Mouse (Mus musculus) cerebellum, adult 8-10 months (tissue): ENCODE measurements around the gene Gm13057.
"Not testable (repeated sequence)": the region's sequence is repeated elsewhere in the genome, so short reads cannot be mapped to it uniquely, and the experiment has no call there.

Experiments
- DNase-seq: peaks from one replicate; pipeline ENCODE4 v3.0.0; 2022

Gm13057 gene

GRCm38 (mm10) chr4:143551400-143551799 is at the start of gene Gm13057, which contains the start of gene BC080695:
TSS of gene Gm13057 (plus strand) at chr4:143551709.
TSS of gene BC080695 (plus strand) at chr4:143551700.
- not testable (repeated sequence) for DNase-seq

GRCm38 (mm10) chr4:143511043-143511442 is 40.5 kb upstream of the Gm13057 start, which contains the start of gene Gm13043:
TSS of gene Gm13043 (plus strand) at chr4:143511343.
- DNase-seq = no peak

GRCm38 (mm10) chr4:143535654-143536053 is 15.9 kb upstream of the Gm13057 start, which contains the start of gene Gm13040:
TSS of gene Gm13040 (plus strand) at chr4:143535954.
- DNase-seq = not testable (repeated sequence)
